Mouse (Mus musculus): ENCODE data around the gene Men1. TPM values are rescaled to one million over a fixed set of nuclear protein-coding genes. Genes with fewer than 3 reads are reported as not detected.

The Men1 gene
- total RNA-seq, 2 experiments from 2014 or later: 81.1 to 81.4 TPM

DNA sequence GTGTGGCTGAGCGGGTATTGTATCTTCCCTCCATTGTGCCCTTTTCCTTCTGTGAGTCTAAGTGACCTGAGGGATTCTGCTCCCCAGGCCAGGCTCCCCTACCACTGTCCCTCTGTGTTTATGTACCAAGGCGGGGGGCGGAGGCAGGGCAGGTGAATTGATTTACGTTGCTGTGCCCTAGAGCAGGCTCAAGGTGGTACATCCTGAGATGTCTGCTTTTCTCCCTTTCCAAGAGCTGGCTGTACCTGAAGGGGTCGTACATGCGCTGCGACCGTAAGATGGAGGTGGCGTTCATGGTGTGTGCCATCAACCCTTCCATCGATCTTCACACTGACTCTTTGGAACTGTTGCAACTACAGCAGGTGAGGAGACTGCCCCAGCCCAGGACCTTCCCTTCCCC lies 2.1 kb downstream of the Men1 start:
- DNase-seq: no peak
- intact Hi-C loops (cut with DNase I): no loop called here

DNA sequence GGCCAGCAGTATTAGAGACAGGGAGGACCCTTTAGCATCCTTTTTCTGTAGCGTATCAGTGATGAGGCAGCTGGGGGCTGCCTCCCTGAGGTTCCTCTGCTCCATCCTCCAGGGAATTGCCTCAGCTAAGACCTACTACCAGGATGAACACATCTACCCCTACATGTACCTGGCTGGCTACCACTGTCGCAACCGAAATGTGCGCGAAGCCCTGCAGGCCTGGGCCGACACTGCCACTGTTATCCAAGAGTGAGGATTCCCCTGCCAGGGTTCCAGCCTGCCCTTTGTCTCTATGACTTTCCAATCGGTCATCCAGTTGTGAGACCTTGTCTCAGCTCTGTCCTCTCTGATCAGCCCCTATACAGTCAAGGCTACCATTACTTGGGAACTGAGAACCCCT lies 3.4 kb downstream of the Men1 start:
- intact Hi-C loops (cut with DNase I): no loop called here

DNA sequence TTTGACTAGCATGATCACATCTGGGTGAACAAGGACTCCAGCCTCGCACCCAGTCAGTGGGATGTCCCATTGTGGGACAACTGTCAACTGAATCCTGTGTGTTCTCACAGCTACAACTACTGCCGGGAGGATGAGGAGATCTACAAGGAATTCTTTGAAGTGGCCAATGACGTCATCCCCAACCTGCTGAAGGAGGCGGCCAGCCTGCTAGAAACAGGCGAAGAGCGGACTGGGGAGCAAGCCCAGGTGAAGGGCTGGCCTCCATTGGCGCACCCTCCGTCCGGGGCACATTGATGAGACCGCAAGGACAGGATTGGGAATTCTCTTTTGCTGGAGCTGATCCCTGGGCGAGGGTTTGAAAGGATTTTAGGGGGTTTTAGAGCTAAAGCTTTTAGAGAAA lies 3.9 kb downstream of the Men1 start:
- intact Hi-C loops (cut with DNase I): no loop called here
- DNase-seq: no peak

More for the DNA sequence above, 3.4 kb downstream of the Men1 start:
- DNase-seq: no peak

DNA sequence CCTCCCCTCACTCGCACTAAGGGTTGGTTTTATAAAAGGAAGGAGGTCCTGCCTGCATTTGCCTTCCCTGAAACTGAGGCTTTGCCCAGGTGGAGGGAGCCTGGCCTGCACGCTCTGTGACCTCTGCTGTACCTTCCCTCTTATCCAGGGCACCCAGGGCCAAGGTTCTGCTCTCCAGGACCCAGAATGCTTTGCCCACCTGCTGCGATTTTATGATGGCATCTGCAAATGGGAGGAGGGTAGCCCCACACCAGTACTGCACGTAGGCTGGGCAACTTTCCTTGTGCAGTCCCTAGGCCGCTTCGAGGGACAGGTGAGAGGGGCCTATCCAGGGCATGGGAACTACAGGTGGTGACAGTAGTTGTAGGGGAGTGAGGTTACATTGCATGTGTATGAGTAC lies 4.4 kb downstream of the Men1 start:
- intact Hi-C loops (cut with DNase I): no loop called here
- no peak for DNase-seq

DNA sequence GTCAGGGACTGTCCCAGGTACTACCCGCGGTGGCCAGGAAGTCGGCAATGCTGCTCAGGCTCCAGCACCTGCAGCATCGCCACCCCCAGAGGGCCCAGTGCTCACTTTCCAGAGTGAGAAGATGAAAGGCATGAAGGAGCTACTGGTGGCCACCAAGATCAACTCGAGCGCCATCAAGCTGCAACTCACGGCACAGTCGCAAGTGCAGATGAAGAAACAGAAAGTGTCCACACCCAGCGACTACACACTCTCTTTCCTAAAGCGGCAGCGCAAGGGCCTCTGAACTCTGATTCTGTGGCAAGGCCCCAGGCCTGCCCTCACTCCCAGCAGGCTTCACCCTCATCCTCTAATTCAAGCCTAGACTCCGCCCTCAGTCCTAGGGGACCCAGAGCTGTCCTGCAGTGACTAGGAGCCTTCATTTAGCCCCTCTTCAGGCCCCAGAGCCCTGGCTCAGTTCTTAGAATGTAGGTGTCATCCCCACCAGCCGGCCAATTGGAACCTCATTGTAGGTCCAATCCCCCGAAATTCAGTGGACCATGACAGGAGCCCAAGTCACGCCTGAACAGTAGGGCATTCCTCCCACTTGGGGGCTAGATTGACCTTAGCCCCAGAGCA lies 5.2 kb downstream of the Men1 start:
- intact Hi-C loops (cut with DNase I): no loop called here
- no peak for DNase-seq

DNA sequence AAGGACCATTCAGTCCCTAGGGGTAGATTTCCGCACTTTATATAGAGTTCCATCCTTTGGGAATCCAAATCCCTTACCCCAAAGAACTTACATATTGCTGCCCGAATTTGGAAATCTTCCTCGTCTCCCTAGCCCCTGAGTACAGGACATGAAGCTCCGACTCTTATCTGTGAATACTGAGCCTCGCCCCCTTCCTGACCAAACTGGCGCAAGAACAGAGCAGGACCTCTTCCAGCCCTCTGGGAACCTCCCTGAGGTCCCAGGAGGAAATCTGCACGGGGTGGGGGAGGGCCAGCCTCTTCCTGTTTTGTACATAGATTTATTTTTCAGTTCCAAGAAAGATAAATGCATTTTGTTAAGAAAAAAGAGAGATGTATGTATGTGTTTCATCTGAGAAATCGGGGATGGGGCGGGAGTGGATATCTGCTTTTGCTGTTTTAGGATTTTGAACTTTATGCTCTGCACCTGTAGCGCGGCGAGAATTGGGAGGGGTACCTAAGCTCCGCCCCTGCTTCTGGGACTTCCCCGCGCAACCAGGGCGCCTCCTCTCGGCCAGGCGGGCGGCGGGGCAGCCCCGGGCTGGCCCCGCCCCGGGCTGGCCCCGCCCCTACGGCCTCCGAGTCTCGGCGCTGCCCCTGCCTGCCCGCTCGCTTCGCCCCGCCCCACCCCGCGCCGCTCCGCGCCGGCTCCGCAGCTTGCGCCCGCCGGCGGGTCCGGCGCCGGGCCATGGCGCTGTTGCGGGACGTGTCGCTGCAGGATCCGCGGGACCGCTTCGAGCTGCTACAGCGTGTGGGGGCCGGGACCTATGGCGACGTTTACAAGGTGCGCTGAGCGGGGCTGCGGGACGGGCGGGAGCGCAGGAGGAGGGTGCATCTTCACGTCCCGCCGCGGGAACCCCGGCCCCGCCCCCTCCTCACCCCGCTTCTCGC lies 6.0 kb downstream of the Men1 start, which contains the start of gene Map4k2:
TSS of gene Map4k2 (plus strand) at position 612 of the 929 bp plus-strand sequence.
- intact Hi-C loops (cut with DNase I): no loop called here
- DNase-seq: peak; percentile 75

DNA sequence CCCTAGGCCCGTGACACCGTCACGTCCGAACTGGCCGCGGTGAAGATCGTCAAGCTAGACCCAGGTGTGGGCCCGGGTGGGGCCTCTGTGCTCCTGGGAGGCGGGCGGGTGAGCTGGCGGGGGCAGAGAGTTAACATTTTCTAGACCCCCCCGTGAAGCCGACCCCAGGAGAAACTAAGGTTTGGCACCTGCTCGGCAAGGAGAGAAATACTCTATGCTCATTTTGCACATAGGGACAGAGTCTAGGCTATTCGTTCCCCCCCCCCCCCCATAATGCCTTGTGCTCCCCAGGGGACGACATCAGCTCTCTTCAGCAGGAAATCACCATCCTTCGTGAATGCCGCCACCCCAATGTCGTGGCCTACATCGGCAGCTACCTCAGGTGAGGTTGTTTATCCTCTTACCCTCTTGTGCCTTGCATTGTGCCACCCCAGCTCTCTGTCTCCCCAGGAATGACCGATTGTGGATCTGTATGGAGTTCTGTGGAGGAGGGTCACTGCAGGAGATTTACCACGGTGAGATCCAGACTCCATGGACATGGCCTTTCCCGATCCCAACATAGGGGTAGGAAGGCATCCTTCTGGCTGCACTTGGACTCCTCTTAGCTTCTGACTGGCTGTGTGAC lies 6.8 kb downstream of the Men1 start:
- intact Hi-C loops (cut with DNase I): no loop called here
- DNase-seq: no peak

DNA sequence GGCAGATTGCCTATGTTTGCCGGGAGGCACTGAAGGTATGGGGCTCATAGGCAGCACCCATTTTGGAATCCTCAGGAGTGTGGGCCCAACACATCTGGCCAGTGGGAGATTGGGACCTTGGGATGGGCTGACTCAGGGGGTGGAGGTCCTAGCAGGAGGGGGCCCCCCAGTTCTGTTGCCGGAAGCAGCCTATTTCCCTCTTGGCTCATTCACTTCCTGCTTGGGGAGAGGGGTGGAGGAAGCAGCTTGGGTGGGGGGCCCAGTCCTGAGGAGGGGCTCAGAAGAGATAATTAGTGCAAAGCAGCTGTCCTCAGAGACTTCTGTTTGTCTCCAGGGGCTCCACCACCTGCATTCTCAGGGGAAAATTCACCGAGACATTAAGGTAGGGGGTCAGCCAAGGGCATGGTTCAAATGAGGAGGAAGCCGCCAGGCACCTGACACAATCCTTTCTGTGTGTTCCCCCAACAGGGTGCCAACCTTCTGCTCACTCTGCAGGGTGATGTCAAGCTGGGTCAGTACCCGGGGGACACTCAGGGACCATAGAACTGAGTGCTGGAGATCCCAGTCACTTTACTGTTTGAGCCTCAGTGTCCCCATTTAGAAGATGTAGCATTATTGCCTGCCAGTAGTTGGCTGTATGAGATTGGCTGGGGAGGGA lies 7.6 kb downstream of the Men1 start:
- no peak for DNase-seq
- intact Hi-C loops (cut with DNase I): no loop called here

DNA sequence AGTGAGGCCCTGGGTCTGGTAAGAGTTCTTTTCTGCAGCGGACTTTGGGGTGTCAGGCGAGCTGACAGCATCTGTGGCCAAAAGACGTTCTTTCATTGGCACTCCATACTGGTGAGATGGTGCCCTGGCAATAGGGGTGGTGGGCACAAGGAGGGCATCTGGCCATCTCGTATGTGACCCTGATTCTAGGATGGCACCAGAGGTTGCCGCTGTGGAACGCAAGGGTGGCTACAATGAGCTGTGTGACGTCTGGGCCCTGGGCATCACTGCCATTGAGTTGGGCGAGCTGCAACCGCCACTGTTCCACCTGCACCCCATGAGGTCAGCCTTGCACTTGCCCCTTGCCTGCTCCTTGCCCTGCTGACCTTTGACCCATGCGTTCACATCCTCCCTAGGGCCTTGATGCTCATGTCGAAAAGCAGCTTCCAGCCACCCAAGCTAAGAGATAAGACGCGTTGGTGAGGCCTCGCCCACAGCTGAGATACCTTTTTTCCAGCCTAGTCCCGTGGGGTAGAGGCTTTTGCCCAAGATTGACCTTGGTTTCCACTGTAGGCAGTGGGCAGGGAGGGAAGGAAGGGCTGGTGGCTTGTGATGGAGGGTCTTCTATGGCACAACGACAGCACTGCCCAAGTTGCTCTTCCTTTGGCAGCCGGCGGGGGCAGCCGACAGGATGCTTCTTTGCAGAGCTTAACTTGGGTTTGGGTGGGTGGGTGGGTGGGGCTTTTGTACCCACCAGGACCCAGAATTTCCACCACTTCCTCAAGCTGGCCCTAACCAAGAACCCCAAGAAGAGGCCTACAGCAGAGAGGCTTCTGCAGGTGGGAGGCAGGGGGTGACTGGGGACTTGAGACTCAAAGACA lies 8.5 kb downstream of the Men1 start:
- intact Hi-C loops (cut with DNase I): no loop called here
- no peak for DNase-seq

DNA sequence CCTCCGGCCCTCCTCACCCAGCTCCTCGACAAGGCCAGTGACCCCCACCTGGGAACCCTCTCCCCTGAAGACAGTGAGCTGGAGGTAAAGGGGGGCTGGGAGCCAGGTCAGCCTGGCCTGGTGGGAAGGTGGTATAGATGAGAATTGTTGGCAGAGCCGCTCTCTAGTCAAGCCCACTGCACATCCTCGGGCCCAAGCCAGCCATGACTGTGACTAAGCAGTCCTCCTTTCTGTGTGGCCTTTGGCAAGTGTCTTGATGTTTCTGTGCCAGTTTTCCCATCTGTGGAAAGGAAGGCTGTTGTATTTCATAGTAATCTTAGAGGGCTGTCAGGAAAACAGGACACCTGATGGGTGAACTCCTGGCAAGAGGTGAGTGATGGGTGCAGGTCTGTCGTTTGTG lies 9.2 kb downstream of the Men1 start:
- no peak for DNase-seq

DNA sequence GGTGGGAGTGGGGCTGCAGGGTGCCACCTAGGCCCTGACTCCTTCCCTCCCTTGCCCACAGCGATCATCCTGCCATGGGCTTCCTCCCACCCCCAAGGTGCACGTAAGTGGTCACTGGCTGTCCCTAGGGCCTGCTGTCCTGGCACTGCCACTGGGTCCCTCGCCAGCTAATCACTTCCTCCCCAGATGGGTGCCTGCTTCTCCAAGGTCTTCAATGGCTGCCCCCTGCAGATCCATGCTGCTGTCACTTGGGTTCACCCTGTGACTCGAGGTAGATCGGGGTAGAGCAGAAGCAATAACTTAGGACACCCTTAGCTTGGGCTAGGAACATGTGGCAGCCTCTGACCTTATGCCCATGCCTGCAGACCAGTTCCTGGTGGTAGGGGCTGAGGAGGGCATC lies 11.2 kb downstream of the Men1 start:
- intact Hi-C loops (cut with DNase I): no loop called here
- DNase-seq: no peak

More for the DNA sequence above, 9.2 kb downstream of the Men1 start:
- intact Hi-C loops (cut with DNase I): no loop called here

DNA sequence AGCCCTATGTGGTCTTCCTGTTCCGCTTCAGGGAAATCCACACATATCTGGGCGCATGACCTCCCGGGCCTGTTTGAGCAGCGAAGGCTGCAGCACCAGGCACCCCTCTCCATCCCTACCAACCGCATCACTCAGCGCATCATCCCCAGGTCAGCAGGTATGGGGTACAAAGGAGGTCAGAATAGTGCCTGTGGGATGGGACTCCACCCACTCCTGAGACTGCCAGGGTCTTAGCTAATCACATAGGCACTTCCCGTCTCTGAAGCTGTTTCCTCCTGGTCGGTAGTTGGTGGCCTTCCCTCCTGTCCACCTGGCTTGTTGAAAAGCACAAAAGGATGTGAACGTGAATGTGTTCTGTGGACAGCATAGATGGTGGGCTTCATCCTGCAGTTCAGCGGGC lies 11.9 kb downstream of the Men1 start:
- intact Hi-C loops (cut with DNase I): no loop called here
- DNase-seq: no peak

DNA sequence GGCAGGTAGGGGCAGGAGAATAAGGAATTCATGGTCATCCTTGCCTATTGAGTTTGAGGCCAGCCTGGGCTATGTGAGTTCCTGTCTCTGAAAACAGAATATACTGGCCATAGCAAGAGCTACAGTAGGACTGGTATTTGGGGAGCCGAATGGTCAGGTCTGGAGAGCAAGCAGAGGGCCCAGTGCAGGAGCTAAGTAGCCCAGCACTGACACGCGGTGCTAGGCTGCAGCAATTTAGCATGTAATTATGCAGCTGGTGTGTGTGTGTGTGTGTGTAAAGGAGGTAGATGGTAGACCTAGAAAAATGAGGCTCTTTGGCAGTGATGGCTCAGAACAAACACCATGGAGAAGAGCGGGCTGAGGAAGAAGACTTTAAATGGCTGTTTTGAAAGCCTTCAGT lies 12.8 kb downstream of the Men1 start:
- DNase-seq: no peak

DNA sequence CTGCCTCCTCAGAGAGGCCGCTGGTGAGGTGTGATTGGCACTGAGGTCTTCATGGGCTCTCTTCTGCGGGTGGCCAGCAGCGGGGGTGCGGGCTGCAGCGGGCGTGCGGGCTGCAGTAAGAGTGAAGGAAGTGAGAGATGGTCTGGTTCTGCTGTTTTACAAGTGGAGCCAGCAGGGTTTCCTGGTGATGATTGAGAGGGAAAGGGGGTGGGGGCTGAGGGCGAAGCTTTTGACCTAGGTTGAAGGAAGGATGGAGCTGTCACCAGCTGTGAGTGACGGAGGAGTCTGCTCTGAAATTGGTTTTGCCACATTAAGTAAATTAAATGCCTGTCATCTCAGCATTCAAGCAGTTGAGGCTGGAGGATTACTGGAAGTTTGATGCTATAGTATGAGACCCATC lies 13.9 kb downstream of the Men1 start:
- intact Hi-C loops (cut with DNase I): no loop called here
- DNase-seq: no peak

More for the DNA sequence above, 12.8 kb downstream of the Men1 start:
- intact Hi-C loops (cut with DNase I): no loop called here

DNA sequence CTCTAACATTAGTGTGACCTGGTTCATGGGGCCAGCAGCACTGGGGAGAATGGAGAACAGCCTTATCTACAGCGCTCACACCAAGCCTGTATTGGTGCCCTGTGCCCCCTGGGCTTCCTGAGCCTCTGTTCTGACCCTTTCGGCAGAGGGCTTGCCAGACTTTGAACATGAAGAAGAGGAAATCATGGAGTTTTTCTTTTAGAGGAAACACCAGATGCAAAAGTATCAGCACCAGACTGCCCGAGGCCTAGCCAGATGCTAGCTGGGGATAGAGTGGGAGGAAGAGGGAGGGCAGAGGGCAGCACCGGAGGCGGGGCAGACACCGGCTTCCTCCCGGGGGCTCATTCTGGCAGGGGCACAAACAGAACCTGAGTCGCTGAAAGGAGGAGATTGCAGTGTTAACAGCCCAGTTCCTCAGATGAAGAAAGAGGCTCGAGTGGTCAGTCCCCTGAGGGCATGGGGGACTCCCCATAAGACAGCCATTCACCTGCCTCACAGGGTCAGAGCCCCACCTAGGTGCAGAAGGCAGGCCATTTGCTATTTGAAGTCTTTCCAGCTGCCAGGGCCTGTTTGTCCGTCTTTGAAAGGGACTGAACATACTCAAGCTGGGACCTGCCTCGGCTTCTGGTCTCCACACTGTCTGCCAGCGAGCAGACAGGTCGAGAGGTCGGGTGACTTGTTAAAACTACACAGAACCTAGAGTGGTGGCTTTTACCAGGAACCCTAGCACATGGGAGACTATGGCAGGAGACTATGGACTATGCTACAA lies 14.6 kb downstream of the Men1 start:
- intact Hi-C loops (cut with DNase I): no loop called here
- no peak for DNase-seq

DNA sequence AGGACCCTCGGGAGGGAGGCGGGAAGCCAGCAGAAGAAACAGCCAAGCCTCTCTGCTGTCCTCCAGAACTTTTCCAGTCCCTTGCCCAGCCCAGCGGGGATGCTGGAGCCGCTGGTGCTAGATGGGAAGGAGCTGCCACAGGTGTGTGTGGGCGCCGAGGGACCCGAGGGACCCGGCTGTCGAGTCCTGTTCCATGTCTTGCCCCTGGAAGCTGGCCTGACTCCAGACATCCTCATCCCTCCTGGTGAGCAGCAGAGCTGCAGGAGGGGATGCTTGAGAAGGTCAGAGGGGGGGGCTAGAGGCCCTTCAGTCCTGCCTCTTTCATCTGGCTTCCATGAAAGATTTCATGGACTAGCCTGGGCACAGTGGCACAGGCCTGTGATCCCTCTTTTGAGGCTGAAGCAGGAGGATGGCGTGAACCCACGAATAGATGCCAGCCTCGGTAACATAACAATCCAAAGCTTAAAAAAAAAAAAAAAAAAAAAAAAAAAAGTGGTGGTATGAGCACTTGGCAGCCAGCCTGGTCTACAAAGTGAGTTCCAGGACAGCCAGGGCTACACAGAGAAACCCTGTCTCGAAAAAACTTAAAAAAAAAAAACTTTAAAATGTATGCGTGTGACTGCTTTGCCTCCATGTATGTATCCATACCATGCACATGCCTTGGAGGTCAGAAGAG lies 16.8 kb downstream of the Men1 start:
- DNase-seq: no peak
- intact Hi-C loops (cut with DNase I): no loop called here

DNA sequence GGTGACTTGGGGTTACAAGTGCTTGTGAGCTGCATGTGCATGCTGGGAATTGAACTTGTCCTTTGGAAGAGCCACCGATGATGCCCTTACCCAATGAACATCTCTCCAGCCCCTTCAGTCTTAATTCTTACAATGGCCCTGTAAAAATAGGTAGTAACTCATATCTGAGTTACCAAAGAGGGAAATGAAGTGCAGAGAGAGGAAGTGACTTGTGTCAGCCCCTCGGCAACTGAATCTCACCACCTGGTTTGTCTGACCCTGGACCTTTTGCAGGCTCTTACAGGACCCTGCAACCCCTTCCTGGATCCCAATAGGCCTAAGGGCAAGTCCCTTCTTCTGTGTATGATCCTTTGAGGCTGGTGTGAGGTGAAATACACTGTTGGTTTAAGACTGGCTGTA lies 17.3 kb downstream of the Men1 start:
- DNase-seq: no peak
- intact Hi-C loops (cut with DNase I): no loop called here

DNA sequence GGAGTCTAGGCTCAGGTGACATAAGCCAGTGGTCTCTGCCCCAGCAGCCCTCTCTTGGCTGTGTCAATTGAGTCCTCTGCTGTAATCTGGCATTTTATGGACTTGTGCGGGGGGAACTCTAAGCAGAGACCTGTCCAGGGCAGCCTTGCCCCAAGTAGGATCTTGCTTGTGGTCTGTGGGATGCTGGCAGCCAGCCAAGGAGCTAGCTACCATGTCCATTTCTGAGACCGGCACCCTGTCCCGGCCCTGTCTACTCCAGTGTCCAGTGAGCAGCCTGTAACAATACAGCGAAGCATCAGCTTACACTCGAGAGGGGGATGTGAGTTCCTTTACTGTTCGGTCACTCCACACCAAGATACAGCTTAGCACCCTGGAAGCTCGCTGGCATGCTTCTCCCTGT lies 19.3 kb downstream of the Men1 start:
- DNase-seq: no peak
- intact Hi-C loops (cut with DNase I): no loop called here

DNA sequence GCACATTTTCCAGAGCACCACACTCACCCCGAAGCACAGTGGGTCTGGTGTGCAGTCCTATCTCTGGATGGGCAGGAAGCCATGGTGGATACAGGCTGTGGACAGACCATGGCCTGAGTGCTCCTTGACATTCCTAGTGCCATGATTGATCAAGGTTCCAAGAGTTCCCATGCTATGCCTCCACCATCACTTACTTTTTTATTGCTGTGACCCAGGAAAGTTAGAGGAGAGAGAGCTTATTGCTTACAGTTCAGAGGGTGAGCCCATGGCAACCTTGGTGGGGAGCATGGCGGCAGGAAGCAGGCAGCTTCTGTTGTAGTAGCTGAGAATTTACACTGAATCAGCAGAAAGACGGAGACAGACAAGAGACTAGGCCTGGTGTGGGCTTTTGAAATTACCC lies 26.5 kb downstream of the Men1 start:
- no peak for DNase-seq
- intact Hi-C loops (cut with DNase I): no loop called here

Data from left cerebral cortex, postnatal 4 days (tissue).